Mouse (Mus musculus): ENCODE results near the gene Rfng.
A peak's percentile ranks its signal among the peaks of the same experiment; 100 is the strongest.
"Not testable (repeated sequence)": the region's sequence is repeated elsewhere in the genome, so short reads cannot be mapped to it uniquely, and the experiment has no call there.

Gene Rfng

DNA sequence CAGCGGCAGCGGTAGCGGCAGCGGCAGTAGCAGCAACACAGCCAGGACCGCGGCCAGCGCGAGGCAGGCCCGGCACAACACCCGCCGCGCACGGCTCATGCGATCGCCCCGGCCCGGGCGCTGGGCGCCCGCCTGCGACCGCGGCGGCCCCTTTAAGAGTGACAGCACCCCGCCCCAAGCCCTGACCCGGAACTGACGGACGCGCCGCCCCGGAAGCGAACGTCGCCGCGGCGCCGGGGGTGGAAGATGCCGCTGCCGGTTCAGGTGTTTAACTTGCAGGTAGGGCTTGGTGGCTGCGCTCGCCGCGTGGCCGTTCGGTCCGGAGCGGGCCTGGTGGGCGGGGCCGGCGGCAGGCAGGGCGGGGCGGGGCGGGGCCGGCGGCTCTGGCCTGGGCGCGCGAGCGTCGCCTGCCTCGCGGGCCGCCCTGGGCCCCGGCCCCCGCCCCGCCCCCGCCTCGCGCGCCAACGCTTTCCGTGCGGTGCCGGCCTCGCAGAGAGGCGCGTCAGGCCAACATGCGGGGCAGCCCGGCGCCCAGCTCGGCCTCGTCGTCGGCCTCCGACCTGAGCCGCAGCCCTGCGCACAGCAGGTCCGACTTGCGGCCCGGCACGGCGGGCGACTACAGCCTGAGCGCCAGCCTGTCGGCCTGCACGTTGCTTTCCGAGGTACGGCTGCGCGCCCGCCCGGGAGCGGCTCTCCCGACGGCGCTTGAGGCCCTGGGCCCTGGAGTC, at the start of gene Rfng, which contains the start of gene Gps1:
Rfng (minus strand) TSS at position 144 of the 728 bp plus-strand sequence.
Gps1 (plus strand) TSS at position 209 of the 728 bp plus-strand sequence.
- peak; percentile 82 for DNase-seq (ENCODE audit: low spot score)

- DNase-seq (ENCODE audit: low spot score) = not testable (repeated sequence)
Observed at GRCm38 (mm10) chr11:120832962-120833361, 49.0 kb upstream of the Rfng start.

GRCm38 (mm10) chr11:120831659-120832440, 47.8 kb upstream of the Rfng start:
- no peak for DNase-seq (ENCODE audit: low spot score)

- no peak for DNase-seq (ENCODE audit: low spot score)
Observed at GRCm38 (mm10) chr11:120830686-120831085, 46.7 kb upstream of the Rfng start.

DNA sequence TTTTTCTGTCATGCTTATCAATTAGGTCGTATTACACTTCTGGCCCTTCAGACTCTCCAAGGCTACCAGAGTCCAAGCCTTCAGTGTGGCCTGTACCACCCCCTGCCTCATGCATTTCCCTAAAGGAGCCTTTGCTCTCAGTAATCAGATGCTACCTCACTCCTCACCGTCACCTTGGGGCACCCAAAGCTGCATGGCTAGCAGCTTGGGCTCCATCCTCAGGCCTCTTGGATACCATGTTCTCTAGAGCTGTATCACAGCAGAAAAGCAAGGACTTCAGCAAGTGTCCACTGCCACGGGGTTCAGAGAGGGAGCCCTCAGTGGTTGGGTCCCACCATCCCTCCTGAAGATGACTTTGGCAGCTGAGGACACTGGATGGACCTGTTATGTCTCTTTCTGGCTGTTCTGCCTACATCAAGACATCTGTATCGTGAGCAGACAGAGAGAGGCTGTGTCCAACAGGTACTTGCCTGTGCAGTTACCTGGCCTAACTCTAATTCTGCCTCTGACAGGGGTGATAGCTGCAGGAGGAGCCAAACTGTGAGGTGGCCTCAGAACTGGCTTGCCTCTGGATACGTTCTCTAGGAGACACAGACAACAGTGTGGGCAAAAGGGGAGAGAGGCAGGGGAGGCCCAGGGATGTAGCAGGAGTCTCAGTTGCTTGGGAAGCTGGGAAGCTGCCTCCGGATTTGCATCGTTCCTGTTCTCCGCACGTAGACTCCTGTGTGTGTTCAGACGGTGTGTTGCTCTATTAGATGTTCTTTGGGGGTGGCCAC, 45.9 kb upstream of the Rfng start:
- no peak for DNase-seq (ENCODE audit: low spot score)

DNA sequence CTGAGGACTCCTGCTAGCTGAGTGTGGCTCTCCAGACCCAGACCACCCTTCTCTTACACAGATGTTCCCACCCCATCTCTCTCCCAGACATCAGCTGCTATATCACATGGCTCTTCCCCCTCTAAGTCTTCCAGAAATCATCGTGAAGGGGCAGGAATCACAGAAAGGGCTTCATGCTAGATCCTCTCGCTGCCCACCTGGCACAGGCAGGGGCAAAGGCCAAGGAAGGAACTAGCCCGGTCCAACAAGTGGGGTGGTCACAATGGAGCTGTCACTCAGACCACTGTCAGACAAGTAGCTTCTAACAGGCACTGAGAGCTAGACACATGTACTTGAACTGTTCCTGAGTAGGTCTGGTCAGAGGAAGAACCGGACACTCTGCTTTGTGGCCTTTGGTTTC, 44.4 kb upstream of the Rfng start:
- DNase-seq (ENCODE audit: low spot score) = no peak

DNA sequence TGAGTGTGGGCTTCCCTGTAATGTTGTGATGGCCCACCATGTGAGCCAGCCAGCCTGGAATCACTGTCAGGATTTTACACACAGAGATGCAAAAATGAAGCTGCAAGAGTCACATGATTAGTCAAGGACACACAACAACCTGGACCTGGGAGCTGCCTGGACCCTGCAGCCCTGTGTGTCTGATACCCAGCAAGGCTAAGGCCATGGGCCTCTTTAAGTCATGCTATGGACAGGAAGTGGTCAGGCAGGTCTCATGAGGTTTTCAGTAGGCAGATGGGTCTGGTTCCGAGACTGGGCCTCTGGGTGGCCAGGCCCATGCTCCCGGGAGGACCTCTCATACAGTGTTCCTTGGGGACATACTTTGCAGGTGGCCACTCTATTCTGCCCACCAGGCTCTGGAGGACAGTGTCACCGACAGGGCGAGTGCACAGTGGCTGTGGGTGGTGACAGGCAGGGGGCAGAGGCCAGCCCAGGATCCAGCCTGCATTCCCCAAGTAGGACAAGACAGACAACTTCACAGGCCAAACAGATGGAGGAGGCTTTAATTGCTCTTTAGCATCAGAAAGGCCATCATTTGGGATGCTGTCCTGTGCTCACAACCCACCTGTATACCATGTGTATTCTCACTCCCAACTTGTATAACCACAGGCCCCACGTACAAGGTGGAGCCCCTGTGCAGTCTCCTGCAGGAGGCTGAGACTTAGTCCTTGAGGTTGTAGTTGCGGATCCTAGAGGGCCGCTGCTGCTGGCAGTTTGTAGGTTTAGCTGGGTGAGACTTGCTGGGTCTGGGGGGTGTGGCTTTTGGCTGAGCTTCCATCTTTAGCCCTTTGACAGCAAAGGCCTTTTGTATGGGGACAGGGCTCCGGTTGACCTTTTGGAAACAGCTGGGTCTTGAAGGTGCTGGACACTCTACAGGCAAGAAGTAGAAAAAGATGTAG, 42.3 kb upstream of the Rfng start:
- no peak for DNase-seq (ENCODE audit: low spot score)

GRCm38 (mm10) chr11:120825289-120825863, 41.4 kb upstream of the Rfng start:
- DNase-seq (ENCODE audit: low spot score) = peak; percentile 80

- peak; percentile 54 for DNase-seq (ENCODE audit: low spot score)
Observed at GRCm38 (mm10) chr11:120824787-120825288, 40.8 kb upstream of the Rfng start.

DNA sequence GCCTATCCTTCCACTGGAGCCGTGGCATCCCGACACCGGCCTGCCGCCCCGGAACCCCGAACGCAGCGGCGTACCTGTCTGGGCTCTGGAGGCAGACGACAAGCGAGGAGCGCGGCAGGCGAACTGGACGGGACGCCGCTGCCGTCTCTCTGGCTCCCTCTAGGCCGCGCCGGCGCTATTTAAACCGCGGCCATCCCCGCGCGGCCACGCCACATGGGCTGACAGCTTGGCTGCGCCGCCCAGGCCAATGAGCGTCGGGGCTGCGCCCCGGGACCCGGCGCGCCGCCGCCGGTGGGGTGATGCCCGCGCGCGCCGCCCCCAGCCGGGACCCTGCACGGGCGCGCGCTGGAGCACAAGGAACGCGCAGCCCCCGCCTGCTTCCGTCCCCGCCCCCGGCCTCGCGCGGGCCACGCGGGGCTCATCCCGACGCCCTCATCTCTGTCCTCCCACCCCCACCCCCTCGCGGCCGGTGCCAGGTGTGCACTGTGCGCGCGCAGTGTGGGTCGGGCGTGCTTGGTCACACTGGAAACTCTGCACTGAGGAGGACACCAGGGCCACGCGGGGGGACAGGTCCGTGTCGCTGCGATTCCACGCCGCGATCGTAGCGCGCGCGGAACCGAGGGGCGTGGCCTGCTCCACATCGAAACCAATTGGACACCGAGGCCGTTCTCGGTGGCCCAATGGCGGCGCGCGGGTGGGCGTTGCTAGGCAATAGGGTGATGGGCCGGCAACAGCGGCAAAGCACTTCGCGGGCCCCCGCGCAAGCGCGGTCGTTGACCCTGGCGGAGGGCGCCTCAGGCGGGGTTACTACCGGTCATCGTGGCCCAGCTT, 40.2 kb upstream of the Rfng start, which contains the start of gene Fasn:
Fasn (minus strand) TSS at position 592 of the 831 bp plus-strand sequence.
- DNase-seq (ENCODE audit: low spot score) = peak; percentile 100

DNA sequence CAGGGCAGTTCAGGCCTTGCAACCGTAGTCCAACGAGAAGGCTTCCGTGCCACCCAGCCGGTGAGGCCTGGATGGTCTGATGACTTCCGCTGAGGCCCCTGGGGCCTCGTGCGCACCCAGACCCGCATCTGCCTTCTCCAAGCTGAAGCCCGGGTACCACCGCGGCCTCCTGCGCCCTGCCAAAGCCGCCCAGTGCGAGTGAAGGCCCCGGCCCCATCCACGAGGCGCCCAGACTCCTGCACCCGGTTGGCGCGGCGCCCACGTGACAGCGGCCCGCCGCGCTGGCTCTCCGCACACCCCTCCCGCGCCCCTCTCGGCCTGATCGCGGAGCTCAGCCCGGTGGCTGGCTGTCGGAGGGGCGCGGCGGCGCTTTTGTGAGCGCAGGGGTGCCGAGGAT, 39.5 kb upstream of the Rfng start:
- DNase-seq (ENCODE audit: low spot score) = no peak

GRCm38 (mm10) chr11:120822831-120823550, 39.0 kb upstream of the Rfng start:
- DNase-seq (ENCODE audit: low spot score) = peak; percentile 62

GRCm38 (mm10) chr11:120822321-120822720, 38.3 kb upstream of the Rfng start:
- no peak for DNase-seq (ENCODE audit: low spot score)

GRCm38 (mm10) chr11:120821076-120821922, 37.3 kb upstream of the Rfng start:
- DNase-seq (ENCODE audit: low spot score) = peak; percentile 77

DNA sequence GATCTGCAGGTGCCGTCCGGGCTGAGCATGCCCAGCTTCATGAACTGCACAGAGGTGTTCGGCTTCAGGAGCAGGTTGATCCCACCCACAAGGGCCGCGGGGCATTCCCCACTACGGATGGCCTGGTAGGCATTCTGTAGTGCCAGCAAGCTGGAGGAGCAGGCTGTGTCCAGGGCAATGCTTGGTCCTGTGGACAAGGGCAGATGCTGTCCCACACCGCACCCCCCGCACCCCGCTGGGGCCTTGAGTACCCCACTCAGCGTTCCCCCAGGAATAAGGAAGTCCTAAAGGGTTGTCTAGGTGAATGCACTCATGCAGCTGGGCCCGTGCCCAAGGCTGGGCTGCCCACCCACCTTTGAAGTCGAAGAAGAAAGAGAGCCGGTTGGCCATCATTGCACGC, 36.5 kb upstream of the Rfng start:
- DNase-seq (ENCODE audit: low spot score) = no peak

GRCm38 (mm10) chr11:120819556-120819955, 35.5 kb upstream of the Rfng start:
- no peak for DNase-seq (ENCODE audit: low spot score)

DNA sequence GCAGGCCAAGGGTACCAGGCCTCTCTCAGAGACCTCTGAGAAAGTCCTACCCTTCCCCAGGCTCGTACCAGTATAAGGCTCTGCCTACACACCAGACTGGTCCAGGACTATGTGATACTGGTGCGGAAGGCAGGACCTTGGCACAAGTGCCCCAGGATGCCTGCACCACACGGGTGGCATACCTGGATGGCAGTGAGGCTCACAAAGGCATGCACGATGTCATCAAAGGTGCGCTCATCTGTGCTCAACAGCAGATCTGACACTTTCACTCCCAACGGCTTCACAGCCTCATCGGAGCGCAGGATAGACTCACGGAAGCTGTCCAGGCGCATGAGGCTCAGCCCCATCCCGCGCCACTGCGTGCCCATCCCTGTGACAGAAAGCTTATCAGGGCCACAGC, 34.2 kb upstream of the Rfng start:
- no peak for DNase-seq (ENCODE audit: low spot score)

- DNase-seq (ENCODE audit: low spot score) = no peak
Observed at GRCm38 (mm10) chr11:120817358-120817757, 33.4 kb upstream of the Rfng start.

All from MN1 (cell line).